Mouse (Mus musculus) lung, postnatal 0 days (tissue): ENCODE data around the gene Tprg. TPM values are rescaled to one million over a fixed set of nuclear protein-coding genes. Genes with fewer than 3 reads are reported as not detected.

Experiments
- ATAC-seq: fragments of 200-750 bp; cut with Nextera tagmentation; 2 replicates; pipeline ENCODE4 v1.8.0; 2017; ENCODE audit warnings: moderate library complexity
- DNase-seq: peaks from one replicate; pipeline ENCODE4 v3.0.0-alpha.2; 2016; ENCODE audit warnings: low spot score
- H3K27ac ChIP-seq: fragments of 300-500 bp; sonication (generic); 2 replicates; pipeline ENCODE4 v1.5.1; 2014; ENCODE audit warnings: antibody characterized with exemption, mild to moderate bottlenecking, low read length, mixed read lengths
- H3K27me3 ChIP-seq: fragments of 300-500 bp; sonication (generic); replicated peaks from 2 replicates; pipeline ENCODE4 v1.6.1; 2014; ENCODE audit warnings: low read length, mixed read lengths; ENCODE audit not compliant: insufficient read depth
- H3K36me3 ChIP-seq: fragments of 300-500 bp; sonication (generic); 2 replicates; pipeline ENCODE4 v1.6.1; 2014; ENCODE audit warnings: low read length, mixed read lengths; ENCODE audit not compliant: insufficient read depth
- H3K4me1 ChIP-seq: fragments of 300-500 bp; sonication (generic); 2 replicates; pipeline ENCODE4 v1.6.1; 2014; ENCODE audit warnings: antibody characterized with exemption, low read depth, low read length, mixed read lengths; ENCODE audit not compliant: insufficient read depth
- H3K4me2 ChIP-seq: fragments of 300-500 bp; sonication (generic); replicated peaks from 2 replicates; pipeline ENCODE4 v1.6.1; 2014; ENCODE audit warnings: low read depth, mild to moderate bottlenecking, low read length, moderate library complexity, mixed read lengths
- H3K4me3 ChIP-seq: fragments of 300-500 bp; sonication (generic); 2 replicates; pipeline ENCODE4 v1.5.1; 2014; ENCODE audit warnings: low read depth, low read length
- H3K9ac ChIP-seq: fragments of 300-500 bp; sonication (generic); replicated peaks from 2 replicates; pipeline ENCODE4 v1.6.1; 2014; ENCODE audit warnings: low read depth, mild to moderate bottlenecking
- H3K9me3 ChIP-seq: fragments of 300-500 bp; sonication (generic); 2 replicates; pipeline ENCODE4 v1.6.1; 2016; ENCODE audit warnings: low read length, mixed read lengths
- CTCF ChIP-seq: IDR thresholded peaks from 2 replicates; pipeline ENCODE4 v1.5.1; 2016; ENCODE audit warnings: antibody characterized with exemption, mild to moderate bottlenecking
- EP300 ChIP-seq: IDR thresholded peaks from 2 replicates; pipeline ENCODE4 v1.6.1; 2016; ENCODE audit warnings: antibody characterized with exemption, mild to moderate bottlenecking, control low read depth
- WGBS: fragments of 180-500 bp; shearing (Covaris S2); extraction: QIAGEN DNeasy Blood & Tissue Kit; methylation state at CpG from one replicate; pipeline ENCODE4 v1.1.7; 2014; 5-methylcytosine and 5-hydroxymethylcytosine counted together
- polyA plus RNA-seq: library from polyadenylated mRNA; unstranded; fragments of >200 nt; fragmentation: Nextera tagmentation; extraction: Ambion mirVana; gene quantifications from 2 replicates; pipeline ENCODE4 v1.2.1, GENCODE M21; 2015

The Tprg gene
- polyA plus RNA-seq, 1 experiment from 2014 or later, result 0.21 TPM

DNA sequence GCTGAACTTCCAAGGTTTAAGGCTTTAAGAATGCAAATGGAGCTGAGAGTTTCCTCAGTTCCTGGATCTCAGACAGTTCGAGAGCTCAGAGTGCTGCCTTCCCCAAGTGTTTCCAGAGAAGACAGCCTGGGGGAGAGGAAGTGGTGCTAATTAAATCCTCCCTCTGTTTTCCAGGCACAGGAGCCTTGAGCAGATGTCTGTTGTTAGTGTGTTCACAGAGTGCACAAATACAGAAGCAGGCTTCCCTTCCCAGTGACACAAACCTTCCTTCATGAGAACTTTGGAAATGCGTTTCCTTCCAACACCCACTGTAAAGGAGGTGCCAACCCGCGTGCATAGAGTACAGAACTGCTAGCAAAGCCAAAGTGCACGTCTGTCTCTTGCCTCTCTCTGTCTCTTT lies 27.4 kb downstream of the Tprg start:
- ATAC-seq, result no peak
- no peaks in the 10 kb centered on the region for H3K27me3 ChIP-seq
- H3K4me2 ChIP-seq, result no peak overlapping the region
- no peak for DNase-seq
- no peak overlapping the region for H3K9ac ChIP-seq
- 69% methylated on average over 5 of the region's 5 CpGs for WGBS
- no peaks in the 10 kb centered on the region for H3K4me1 ChIP-seq
- no peaks in the 10 kb centered on the region for H3K36me3 ChIP-seq
- no peak overlapping the region for H3K4me3 ChIP-seq
- H3K9me3 ChIP-seq, result no peaks in the 10 kb centered on the region
- no peak overlapping the region for H3K27ac ChIP-seq
- TF ChIP-seq CTCF (no peak), EP300 (no peak)

DNA sequence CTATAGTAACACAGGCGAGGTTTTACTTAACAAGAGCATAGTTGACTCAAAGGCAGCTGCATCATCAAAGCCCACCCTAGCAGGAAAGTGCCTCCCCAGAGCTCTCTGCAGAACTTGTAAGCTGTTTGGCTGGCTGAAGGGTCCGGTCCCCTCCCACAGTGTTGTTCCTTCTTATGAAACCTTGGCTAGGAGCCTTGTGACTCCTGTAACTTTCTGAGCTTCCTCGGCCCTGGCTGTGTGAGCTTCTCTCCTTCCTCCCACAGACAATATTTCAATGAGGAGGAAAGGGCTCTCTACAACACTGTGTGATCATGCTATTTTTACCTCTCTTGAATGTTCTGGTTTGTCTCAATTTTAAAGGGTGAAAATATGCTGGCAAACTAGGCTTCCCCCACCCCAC lies 28.5 kb downstream of the Tprg start:
- ATAC-seq (no peak), DNase-seq (no peak)
- H3K27me3 ChIP-seq, result no peaks in the 10 kb centered on the region
- H3K9ac ChIP-seq, result no peak overlapping the region
- TF ChIP-seq EP300 (no peak), CTCF (no peak)
- whole genome bisulfite sequencing, result 52% methylated on average over 3 of the region's 3 CpGs
- no peak overlapping the region for H3K27ac ChIP-seq
- no peaks in the 10 kb centered on the region for H3K4me1 ChIP-seq
- H3K4me2 ChIP-seq, result no peak overlapping the region
- no peak overlapping the region for H3K4me3 ChIP-seq
- H3K36me3 ChIP-seq, result no peaks in the 10 kb centered on the region
- no peaks in the 10 kb centered on the region for H3K9me3 ChIP-seq

DNA sequence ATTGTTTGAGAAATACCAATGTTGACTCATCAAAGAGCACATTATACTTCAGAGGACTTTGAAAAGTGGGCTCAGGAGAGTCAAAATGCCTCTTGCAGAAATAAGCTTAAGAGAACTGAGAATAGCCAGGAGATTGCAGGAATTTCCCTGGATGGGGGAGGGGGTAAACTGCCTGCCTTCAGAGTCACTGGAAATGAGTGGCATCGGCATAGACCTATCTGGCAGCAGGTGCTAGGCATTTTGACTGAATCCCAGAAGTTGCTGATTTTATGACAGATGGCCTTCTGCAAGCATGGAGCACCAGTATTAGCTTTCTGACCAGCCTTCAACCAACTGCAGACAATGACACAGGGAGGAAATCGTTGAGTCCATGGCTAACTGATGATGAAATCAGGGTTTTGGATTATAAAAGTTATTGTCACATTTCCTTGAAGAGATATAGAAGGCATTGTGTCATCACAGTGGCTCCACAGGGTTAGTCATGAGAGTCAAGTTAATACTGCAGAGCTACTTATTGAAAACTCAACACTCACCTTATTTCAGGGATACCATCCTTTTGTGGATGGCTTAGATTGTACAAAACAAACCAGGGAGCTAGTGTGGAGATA lies 39.1 kb downstream of the Tprg start:
- Histone ChIP-seq H3K36me3 (no peaks in the 10 kb centered on the region), H3K4me2 (no peak overlapping the region), H3K9ac (no peak overlapping the region), H3K4me1 (no peaks in the 10 kb centered on the region), H3K4me3 (no peak overlapping the region), H3K9me3 (no peaks in the 10 kb centered on the region), H3K27ac (no peak overlapping the region), H3K27me3 (no peaks in the 10 kb centered on the region)
- WGBS, result 65% methylated on average over 2 of the region's 2 CpGs
- no peak for DNase-seq
- TF ChIP-seq CTCF (no peak), EP300 (no peak)
- ATAC-seq, result no peak

DNA sequence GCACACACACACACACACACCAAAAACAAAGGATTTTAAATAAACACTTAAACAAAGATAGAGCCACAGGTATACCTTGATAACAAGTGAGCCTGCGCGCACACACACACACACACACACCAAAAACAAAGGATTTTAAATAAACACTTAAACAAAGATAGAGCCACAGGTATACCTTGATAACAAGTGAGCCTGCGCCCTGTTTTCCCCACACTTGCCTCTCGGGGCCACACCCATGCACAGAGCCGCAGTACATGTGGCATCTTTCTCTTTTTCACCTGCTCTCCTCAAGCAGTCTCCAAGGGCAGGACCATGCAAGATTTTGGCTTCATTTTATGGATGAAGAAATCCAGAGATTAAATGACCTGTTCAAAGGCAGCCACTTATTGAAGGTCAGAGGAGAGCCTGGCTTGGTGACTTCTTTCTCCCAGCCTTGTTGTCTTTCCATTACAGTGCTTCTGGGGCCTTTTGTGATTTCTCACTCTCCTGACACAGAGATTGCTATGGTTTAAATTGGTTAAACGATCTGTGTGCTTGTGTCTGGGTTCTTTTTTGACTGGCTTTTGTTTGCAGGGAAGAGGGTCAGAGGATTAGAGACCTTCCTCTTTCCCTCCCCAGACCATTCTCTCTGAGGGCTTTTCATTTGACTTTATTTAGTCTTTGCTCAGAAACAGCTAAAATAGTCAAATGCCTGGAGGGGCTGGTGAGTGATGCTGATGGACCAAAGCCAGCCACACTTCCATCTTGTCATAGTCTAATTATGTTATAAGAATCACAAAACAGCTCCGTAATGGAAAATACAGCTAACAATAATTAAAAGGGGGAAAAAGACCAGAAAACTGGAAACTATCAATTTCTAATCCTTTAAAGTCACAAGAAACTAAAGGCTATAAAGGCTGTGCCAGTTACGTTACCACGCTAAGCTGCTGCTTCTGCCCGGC lies 46.9 kb downstream of the Tprg start:
- Histone ChIP-seq H3K4me3 (no peak overlapping the region), H3K4me1 (no peaks in the 10 kb centered on the region), H3K27me3 (no peaks in the 10 kb centered on the region), H3K27ac (no peak overlapping the region), H3K9ac (no peak overlapping the region), H3K36me3 (no peaks in the 10 kb centered on the region), H3K9me3 (no peaks in the 10 kb centered on the region), H3K4me2 (no peak overlapping the region)
- no peak for ATAC-seq
- DNase-seq, result no peak
- TF ChIP-seq EP300 (no peak), CTCF (no peak)
- WGBS, result 65% methylated on average over 10 of the region's 10 CpGs

DNA sequence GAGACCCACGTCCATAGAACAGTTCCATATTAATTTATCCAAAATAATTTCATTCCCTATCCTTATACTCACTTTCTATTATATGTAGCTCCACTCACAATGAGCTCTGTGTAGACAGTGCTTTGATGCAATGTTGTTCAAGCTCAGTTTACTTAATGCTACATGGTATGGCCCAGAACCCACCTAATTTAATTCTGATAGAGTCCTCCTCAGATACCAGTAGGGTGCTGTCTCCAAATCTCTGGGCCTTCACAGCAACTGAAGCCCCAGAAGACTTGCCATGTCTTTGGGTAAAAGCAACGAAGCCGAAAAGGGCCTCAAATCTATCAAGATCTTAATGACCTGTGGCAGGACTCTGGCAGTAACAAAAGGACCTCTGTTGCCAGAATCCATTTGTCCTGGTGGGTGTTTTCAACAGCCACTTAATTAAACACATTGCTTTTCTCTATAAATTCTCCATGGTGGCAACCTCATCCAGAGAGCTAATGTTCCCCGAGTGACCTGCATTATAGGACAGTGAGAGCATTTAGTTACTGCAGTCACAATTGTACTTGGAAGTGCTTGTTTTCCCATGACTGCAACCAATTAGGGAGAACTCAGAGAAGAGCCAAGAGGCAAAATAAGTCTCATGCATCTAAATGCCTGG lies 48.6 kb downstream of the Tprg start:
- no peak for TF ChIP-seq CTCF
- TF ChIP-seq EP300, result no peak
- Histone ChIP-seq H3K9ac (no peak overlapping the region), H3K36me3 (no peaks in the 10 kb centered on the region), H3K27me3 (no peaks in the 10 kb centered on the region), H3K4me2 (no peak overlapping the region), H3K4me3 (no peak overlapping the region), H3K27ac (no peak overlapping the region), H3K9me3 (no peaks in the 10 kb centered on the region), H3K4me1 (no peaks in the 10 kb centered on the region)
- ATAC-seq (no peak), DNase-seq (no peak)
- WGBS, result 42% methylated on average over 4 of the region's 4 CpGs

DNA sequence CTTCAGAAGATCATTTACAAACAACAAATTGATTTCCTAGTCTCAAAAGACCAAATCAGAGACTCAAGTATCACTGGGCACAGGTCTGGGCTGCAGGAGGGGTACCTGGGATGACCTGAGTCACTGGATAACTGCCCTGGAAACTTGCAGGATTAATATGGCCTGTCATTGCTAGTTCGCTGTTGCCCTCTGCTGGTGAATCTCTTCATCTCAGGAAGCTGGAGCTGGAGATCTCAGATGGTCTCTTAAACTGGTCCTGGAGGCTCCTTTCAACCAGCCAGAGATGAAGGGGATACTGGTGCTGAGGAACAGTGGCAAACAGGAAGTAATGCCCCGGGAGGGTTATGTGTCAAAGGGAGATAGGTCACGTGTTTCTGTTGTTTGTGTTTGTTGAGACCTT lies 63.0 kb downstream of the Tprg start:
- peak; percentile 84 for TF ChIP-seq CTCF
- TF ChIP-seq EP300, result no peak
- Histone ChIP-seq H3K27ac (no peak overlapping the region), H3K9me3 (no peaks in the 10 kb centered on the region), H3K4me3 (no peak overlapping the region), H3K9ac (no peak overlapping the region), H3K36me3 (no peaks in the 10 kb centered on the region), H3K4me1 (no peaks in the 10 kb centered on the region), H3K4me2 (no peak overlapping the region), H3K27me3 (no peaks in the 10 kb centered on the region)
- WGBS, result 5% methylated on average over 3 of the region's 3 CpGs
- DNase-seq (peak; percentile 59), ATAC-seq (peak; percentile 30; the same call in 1 of the 2 replicates)
